Mouse (Mus musculus) forebrain, postnatal 0 days (tissue): Measurements from ENCODE around the gene Tmem161a. TPM values are rescaled to one million over a fixed set of nuclear protein-coding genes. Genes with fewer than 3 reads are reported as not detected.
A peak's percentile ranks its signal among the peaks of the same experiment; 100 is the strongest.

Source experiments
- ATAC-seq: fragments of 200-750 bp; cut with Nextera tagmentation; 2 replicates; pipeline ENCODE4 v1.8.0; 2017; ENCODE audit warnings: mild to moderate bottlenecking, moderate library complexity
- DNase-seq: peaks from one replicate; pipeline ENCODE4 v3.0.0-alpha.2; 2015
- H3K27ac ChIP-seq: fragments of 300-500 bp; sonication (generic); 2 replicates; pipeline ENCODE4 v1.5.1; 2014; ENCODE audit warnings: low read depth, mild to moderate bottlenecking, antibody characterized with exemption, low read length, moderate library complexity, mixed read lengths
- H3K27me3 ChIP-seq: fragments of 300-500 bp; sonication (generic); 2 replicates; pipeline ENCODE4 v1.6.1; 2014; ENCODE audit warnings: mild to moderate bottlenecking, low read length, mixed read lengths; ENCODE audit not compliant: insufficient read depth
- H3K36me3 ChIP-seq: fragments of 300-500 bp; sonication (generic); 2 replicates; pipeline ENCODE4 v1.6.1; 2014; ENCODE audit warnings: mild to moderate bottlenecking, moderate library complexity; ENCODE audit not compliant: insufficient read depth
- H3K4me1 ChIP-seq: fragments of 300-500 bp; sonication (generic); 2 replicates; pipeline ENCODE4 v1.6.1; 2014; ENCODE audit warnings: antibody characterized with exemption; ENCODE audit not compliant: insufficient read depth
- H3K4me2 ChIP-seq: fragments of 300-500 bp; sonication (generic); 2 replicates; pipeline ENCODE4 v1.6.1; 2014; ENCODE audit warnings: low read depth, mild to moderate bottlenecking, moderate library complexity
- H3K4me3 ChIP-seq: fragments of 300-500 bp; sonication (generic); 2 replicates; pipeline ENCODE4 v1.5.1; 2014; ENCODE audit warnings: low read depth, low read length, mixed read lengths
- H3K9ac ChIP-seq: fragments of 300-500 bp; sonication (generic); 2 replicates; pipeline ENCODE4 v1.6.1; 2014; ENCODE audit warnings: mild to moderate bottlenecking
- H3K9me3 ChIP-seq: fragments of 300-500 bp; sonication (generic); 2 replicates; pipeline ENCODE4 v1.6.1; 2016; ENCODE audit warnings: low read length
- CTCF ChIP-seq: sonication (generic); IDR thresholded peaks from 2 replicates; pipeline ENCODE4 v1.5.1; 2016; ENCODE audit warnings: antibody characterized with exemption, control low read depth, low read depth
- WGBS: fragments of 180-500 bp; shearing (Covaris S2); extraction: QIAGEN DNeasy Blood & Tissue Kit; methylation state at CpG from one replicate; pipeline ENCODE4 v1.1.7; 2014; 5-methylcytosine and 5-hydroxymethylcytosine counted together
- polyA plus RNA-seq: library from polyadenylated mRNA; unstranded; fragments of >200 nt; fragmentation: Nextera tagmentation; extraction: Ambion mirVana; gene quantifications from 2 replicates; pipeline ENCODE4 v1.2.1, GENCODE M21; 2015
- total RNA-seq: library from RNA; depleted of rRNA; stranded (reverse); fragments of >200 nt; gene quantifications from 2 replicates; pipeline ENCODE4 v1.2.3, GENCODE M21; 2014

Gene Tmem161a
- total and polyA plus RNA-seq, 2 experiments from 2014 or later: 52.7 to 60.7 TPM

GRCm38 (mm10) chr8:70139981-70140380, 32.2 kb upstream of the Tmem161a start:
- Histone ChIP-seq H3K9ac (peak overlapping the region; percentile 83), H3K27ac (peak overlapping the region; percentile 89), H3K4me3 (peak overlapping the region; percentile 75), H3K36me3 (peaks cover 14% of the 10 kb centered on the region; the same call in 1 of the 2 replicates), H3K9me3 (no peaks in the 10 kb centered on the region), H3K4me1 (peaks cover 16% of the 10 kb centered on the region), H3K4me2 (peak overlapping the region; percentile 53), H3K27me3 (no peaks in the 10 kb centered on the region)
- 9% methylated on average over 9 of the region's 9 CpGs for WGBS
- DNase-seq (peak; percentile 29), ATAC-seq (no peak)
- no peak for TF ChIP-seq CTCF

DNA sequence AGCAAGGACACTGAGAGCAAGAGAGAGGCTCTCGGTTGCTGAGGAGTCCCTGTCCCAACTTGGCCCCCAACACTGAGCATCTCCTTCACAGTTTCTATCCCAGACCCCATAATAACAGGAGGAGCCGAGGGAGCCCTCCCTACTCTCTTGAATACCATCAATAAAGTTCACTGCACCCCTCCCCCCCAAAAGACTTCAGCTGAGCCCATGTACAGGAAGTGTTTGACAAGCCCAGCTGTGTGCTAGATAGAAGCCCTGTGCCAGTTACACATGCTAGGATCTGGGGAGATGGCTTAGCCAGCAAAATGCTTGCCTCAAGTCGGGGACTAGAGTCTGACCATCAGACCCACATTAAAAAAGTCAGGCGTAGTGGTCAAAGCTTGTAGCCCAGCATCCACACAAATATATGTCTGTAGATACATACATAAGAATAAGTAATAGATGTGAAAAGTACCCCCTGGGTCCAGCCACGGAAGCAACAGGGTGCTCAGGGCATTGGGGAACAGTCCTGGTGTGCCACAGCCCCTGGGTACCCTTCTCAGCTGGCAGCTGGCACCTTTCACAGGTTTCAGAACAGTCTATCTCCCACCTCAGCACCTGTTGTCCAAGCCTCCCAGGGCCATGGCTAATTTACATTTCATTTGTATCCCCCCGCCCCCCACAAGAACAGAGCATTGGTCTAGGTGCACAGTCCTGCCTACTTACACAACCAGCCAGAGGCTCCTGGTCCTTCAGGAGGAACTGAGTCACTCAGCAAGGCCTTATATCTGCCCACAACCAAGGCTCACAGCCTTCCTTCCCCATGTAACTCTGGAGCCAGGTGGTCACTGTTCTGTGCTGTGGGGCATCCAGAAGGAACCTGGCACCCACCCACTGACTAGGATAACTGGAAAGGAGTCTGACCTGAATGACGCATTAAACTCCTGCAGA, 24.2 kb upstream of the Tmem161a start:
- no peaks in the 10 kb centered on the region for H3K4me1 ChIP-seq
- DNase-seq (no peak), ATAC-seq (no peak)
- H3K9ac ChIP-seq: no peak overlapping the region
- H3K9me3 ChIP-seq: no peaks in the 10 kb centered on the region
- WGBS: 89% methylated on average over 7 of the region's 7 CpGs
- no peak for TF ChIP-seq CTCF
- no peaks in the 10 kb centered on the region for H3K27me3 ChIP-seq
- no peak overlapping the region for H3K4me3 ChIP-seq
- H3K27ac ChIP-seq: no peak overlapping the region
- H3K4me2 ChIP-seq: no peak overlapping the region
- peaks cover 19% of the 10 kb centered on the region for H3K36me3 ChIP-seq

DNA sequence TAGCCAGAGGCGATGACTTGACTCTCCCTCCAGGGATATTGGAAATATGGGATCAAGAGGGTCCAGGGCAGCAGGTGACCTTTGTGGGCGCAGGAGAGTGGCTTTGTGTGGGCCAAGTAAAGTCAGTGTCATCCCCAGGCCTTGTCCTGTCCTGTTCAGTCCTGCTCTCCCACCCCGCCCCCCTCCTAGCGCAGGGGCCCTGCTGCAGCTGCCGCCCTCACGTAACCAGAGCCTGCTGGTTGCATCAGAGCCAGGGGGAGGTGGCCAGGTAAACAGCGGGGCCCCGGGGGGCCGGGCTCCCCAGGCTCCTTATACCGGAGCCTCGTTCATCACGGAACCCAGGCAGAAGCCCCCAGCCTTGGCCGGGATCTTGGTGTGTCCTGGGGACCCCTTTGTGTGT, 22.0 kb upstream of the Tmem161a start:
- no peaks in the 10 kb centered on the region for H3K9me3 ChIP-seq
- H3K36me3 ChIP-seq: peaks cover 19% of the 10 kb centered on the region
- no peak overlapping the region for H3K27ac ChIP-seq
- WGBS: 20% methylated on average over 13 of the region's 13 CpGs
- ATAC-seq (no peak), DNase-seq (no peak)
- TF ChIP-seq CTCF: no peak
- no peaks in the 10 kb centered on the region for H3K27me3 ChIP-seq
- no peaks in the 10 kb centered on the region for H3K4me1 ChIP-seq
- no peak overlapping the region for H3K4me2 ChIP-seq
- H3K4me3 ChIP-seq: no peak overlapping the region
- no peak overlapping the region for H3K9ac ChIP-seq

- Histone ChIP-seq H3K9ac (no peak overlapping the region), H3K9me3 (no peaks in the 10 kb centered on the region), H3K4me1 (no peaks in the 10 kb centered on the region), H3K27me3 (no peaks in the 10 kb centered on the region), H3K27ac (no peak overlapping the region), H3K4me2 (peak overlapping the region; percentile 36), H3K36me3 (no peaks in the 10 kb centered on the region), H3K4me3 (no peak overlapping the region; the same call in 1 of the 2 replicates)
- 17% methylated on average over 22 of the region's 22 CpGs for WGBS
- no peak for TF ChIP-seq CTCF
- ATAC-seq (peak; percentile 96), DNase-seq (peak; percentile 78)
Observed at GRCm38 (mm10) chr8:70152537-70153257, 19.5 kb upstream of the Tmem161a start.

- Histone ChIP-seq H3K9me3 (no peaks in the 10 kb centered on the region), H3K4me2 (no peak overlapping the region), H3K9ac (no peak overlapping the region), H3K27me3 (no peaks in the 10 kb centered on the region), H3K36me3 (no peaks in the 10 kb centered on the region), H3K4me1 (no peaks in the 10 kb centered on the region), H3K4me3 (no peak overlapping the region), H3K27ac (no peak overlapping the region)
- WGBS: 94% methylated on average over 1 of the region's 1 CpGs
- TF ChIP-seq CTCF: no peak
- ATAC-seq (no peak), DNase-seq (no peak)
Observed at GRCm38 (mm10) chr8:70157240-70157800, 14.8 kb upstream of the Tmem161a start.

DNA sequence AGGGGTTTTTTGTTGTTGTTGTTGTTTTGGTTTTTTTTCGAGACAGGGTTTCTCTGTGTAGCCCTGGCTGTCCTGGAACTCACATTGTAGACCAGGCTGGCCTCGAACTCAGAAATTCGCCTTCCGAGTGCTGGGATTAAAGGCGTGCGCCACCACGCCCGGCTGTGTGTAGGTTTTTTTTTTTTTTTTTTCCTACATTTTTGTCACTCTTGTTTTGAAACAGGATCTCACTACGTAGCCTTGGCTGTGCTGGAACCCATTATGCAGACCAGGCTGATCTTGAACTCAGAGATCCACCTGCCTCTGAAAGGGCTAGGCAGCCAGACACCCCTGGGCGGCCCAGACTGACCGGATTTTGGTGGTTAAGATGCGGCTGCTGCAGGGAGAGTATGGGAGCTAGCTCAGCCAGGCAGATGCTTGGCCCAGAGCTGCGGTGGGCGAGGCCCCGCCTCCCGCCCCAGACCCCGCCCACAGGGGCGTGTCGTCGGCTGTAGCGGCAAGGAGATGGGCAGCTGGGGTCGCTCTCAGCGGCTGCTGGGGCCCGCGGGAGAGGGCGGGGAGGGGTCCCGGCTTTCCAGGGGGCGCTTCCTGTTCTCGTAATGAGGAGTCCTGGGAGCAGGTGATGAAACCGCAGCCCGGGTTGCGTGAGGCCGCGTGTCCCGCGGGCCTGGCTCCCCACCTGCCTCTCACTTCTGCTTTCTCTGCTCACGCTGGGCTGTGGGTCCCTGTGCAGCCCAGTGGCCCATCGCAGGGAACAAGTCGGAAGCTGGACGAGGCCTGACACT, 13.9 kb upstream of the Tmem161a start:
- no peak overlapping the region for H3K27ac ChIP-seq
- peak; percentile 97 for ATAC-seq

More for the DNA sequence above, 13.9 kb upstream of the Tmem161a start:
- no peaks in the 10 kb centered on the region for H3K4me1 ChIP-seq
- peak overlapping the region; percentile 73 for H3K4me2 ChIP-seq
- H3K27me3 ChIP-seq: no peaks in the 10 kb centered on the region
- H3K9ac ChIP-seq: peak overlapping the region; percentile 61
- peak overlapping the region; percentile 47 for H3K4me3 ChIP-seq
- peak; percentile 87 for DNase-seq
- H3K9me3 ChIP-seq: no peaks in the 10 kb centered on the region
- no peaks in the 10 kb centered on the region for H3K36me3 ChIP-seq
- peak; percentile 20; the same call in 1 of the 2 replicates for TF ChIP-seq CTCF
- WGBS: 13% methylated on average over 36 of the region's 40 CpGs
